Mouse (Mus musculus) heart, adult 2 months (tissue): Measurements from ENCODE around the gene Nr6a1. TPM values are rescaled to one million over a fixed set of nuclear protein-coding genes. Genes with fewer than 3 reads are reported as not detected.

Experiments used
- DNase-seq, 2 experiments: peaks; one replicate each; pipeline ENCODE4 v3.0.0; 2021
- H3K27ac ChIP-seq: fragments of 200-600 bp; 2 replicates; pipeline ENCODE4 v1.8.1; 2022
- H3K27me3 ChIP-seq: fragments of 200-500 bp; 2 replicates; pipeline ENCODE4 v1.6.1; 2012; ENCODE audit warnings: mild to moderate bottlenecking, low read length, inconsistent platforms, mixed read lengths; ENCODE audit not compliant: control insufficient read depth, insufficient read depth
- H3K36me3 ChIP-seq: fragments of 200-500 bp; 2 replicates; pipeline ENCODE4 v1.6.1; 2012; ENCODE audit warnings: low read length, inconsistent platforms; ENCODE audit not compliant: control insufficient read depth, insufficient read depth
- H3K4me1 ChIP-seq: fragments of 200-500 bp; 2 replicates; pipeline ENCODE4 v1.6.1; 2011; ENCODE audit warnings: low read length; ENCODE audit not compliant: control insufficient read depth, insufficient read depth
- H3K4me3 ChIP-seq: fragments of 200-600 bp; 2 replicates; pipeline ENCODE4 v1.8.1; 2022
- H3K79me2 ChIP-seq: fragments of 200-500 bp; replicated peaks from 2 replicates; pipeline ENCODE4 v1.6.1; 2012; ENCODE audit warnings: mild to moderate bottlenecking, inconsistent platforms, low read length, moderate library complexity, mixed read lengths; ENCODE audit not compliant: control insufficient read depth, insufficient read depth
- H3K9ac ChIP-seq: fragments of 200-500 bp; 2 replicates; pipeline ENCODE4 v1.6.1; 2012; ENCODE audit warnings: low read depth, mild to moderate bottlenecking, control low read depth, inconsistent platforms, low read length, mixed read lengths
- CTCF ChIP-seq: fragments of 200-600 bp; IDR thresholded peaks from 2 replicates; pipeline ENCODE4 v1.8.1; 2022; ENCODE audit warnings: antibody characterized with exemption, mild to moderate bottlenecking, moderate library complexity
- EP300 ChIP-seq: fragments of 200-500 bp; IDR thresholded peaks from 2 replicates; pipeline ENCODE4 v1.6.1; 2011; ENCODE audit warnings: low read depth, low read length, control low read depth; ENCODE audit not compliant: insufficient read depth
- POLR2A ChIP-seq: fragments of 200-500 bp; IDR thresholded peaks from 2 replicates; pipeline ENCODE4 v1.6.1; 2011; ENCODE audit warnings: mild to moderate bottlenecking, low read depth, low read length, control low read depth; ENCODE audit not compliant: insufficient read depth
- WGBS: fragments of 180-500 bp; shearing (Covaris S2); methylation state at CpG from one replicate; pipeline ENCODE4 v1.1.7; 2018; 5-methylcytosine and 5-hydroxymethylcytosine counted together
- intact Hi-C: fragments of 180-260 bp; cut with DNase I; formaldehyde crosslinking; loops from one replicate; pipeline ENCODE4 v1.15.1; 2025
- polyA plus RNA-seq: library from polyadenylated mRNA; depleted of rRNA; stranded (reverse); fragments of >200 nt; gene quantifications from 2 replicates; pipeline ENCODE4 v1.2.3, GENCODE M21; 2012
- total RNA-seq, 2 experiments: library from RNA; stranded (reverse); gene quantifications; 2 replicates each; pipeline ENCODE4 v1.2.3; 2021

Nr6a1 gene
- total and polyA plus RNA-seq, 3 experiments: 1.2 to 1.4 (median 1.3) TPM

GRCm38 (mm10) chr2:38880907-38881672 lies 46.4 kb downstream of the Nr6a1 start:
- H3K9ac ChIP-seq: no peak overlapping the region
- no peak overlapping the region for H3K27ac ChIP-seq
- no peak for DNase-seq
- TF ChIP-seq CTCF (no peak), POLR2A (no peak), EP300 (no peak)
- intact Hi-C loops: no loop called here
- H3K36me3 ChIP-seq: no peaks in the 10 kb centered on the region
- no peaks in the 10 kb centered on the region for H3K27me3 ChIP-seq
- no peaks in the 10 kb centered on the region for H3K79me2 ChIP-seq
- WGBS: 76% methylated on average over 5 of the region's 5 CpGs
- H3K4me1 ChIP-seq: no peaks in the 10 kb centered on the region
- H3K4me3 ChIP-seq: no peak overlapping the region

- no peak overlapping the region for H3K27ac ChIP-seq
- no peak for DNase-seq
- no peak overlapping the region for H3K4me3 ChIP-seq
- no peaks in the 10 kb centered on the region for H3K79me2 ChIP-seq
- TF ChIP-seq EP300 (no peak), CTCF (no peak), POLR2A (no peak)
- 85% methylated on average over 1 of the region's 1 CpGs for WGBS
- no peak overlapping the region for H3K9ac ChIP-seq
- no peaks in the 10 kb centered on the region for H3K36me3 ChIP-seq
- no peaks in the 10 kb centered on the region for H3K27me3 ChIP-seq
- no peaks in the 10 kb centered on the region for H3K4me1 ChIP-seq
- intact Hi-C loops: no loop called here
Observed at GRCm38 (mm10) chr2:38874544-38875108, 52.9 kb downstream of the Nr6a1 start.

DNA sequence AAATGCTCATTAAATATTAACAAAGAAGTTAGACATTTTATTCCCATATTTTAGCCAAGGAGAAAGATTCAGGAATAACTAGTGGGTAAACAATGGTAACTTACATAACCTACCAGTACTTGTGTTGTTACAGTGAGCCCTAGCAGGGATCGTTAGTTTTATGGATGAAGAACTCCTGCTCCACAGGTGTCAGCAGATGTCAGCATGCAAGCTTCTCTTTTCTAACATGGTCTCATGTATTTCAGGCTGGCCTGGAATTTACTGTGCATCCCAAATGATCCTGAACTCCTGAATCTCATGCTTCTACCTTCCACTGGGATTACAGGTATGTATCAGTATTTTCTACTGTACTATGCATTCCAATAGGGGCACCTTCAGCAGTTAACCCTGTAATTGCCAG lies 54.8 kb downstream of the Nr6a1 start:
- Histone ChIP-seq H3K4me1 (no peaks in the 10 kb centered on the region), H3K9ac (no peak overlapping the region), H3K79me2 (no peaks in the 10 kb centered on the region), H3K27ac (no peak overlapping the region), H3K36me3 (no peaks in the 10 kb centered on the region), H3K27me3 (no peaks in the 10 kb centered on the region), H3K4me3 (no peak overlapping the region)
- WGBS: 73% methylated on average over 1 of the region's 1 CpGs
- TF ChIP-seq POLR2A: no peak
- no peak for DNase-seq
- intact Hi-C loops: no loop called here

- Histone ChIP-seq H3K79me2 (no peaks in the 10 kb centered on the region), H3K27ac (no peak overlapping the region), H3K9ac (no peak overlapping the region), H3K36me3 (no peaks in the 10 kb centered on the region), H3K4me1 (no peaks in the 10 kb centered on the region), H3K27me3 (no peaks in the 10 kb centered on the region), H3K4me3 (no peak overlapping the region)
- TF ChIP-seq POLR2A: no peak
- TF ChIP-seq EP300: no peak
- no peak for TF ChIP-seq CTCF
- WGBS: 64% methylated on average over 1 of the region's 1 CpGs
- intact Hi-C loops: no loop called here
- peak in 1 of 2 experiments; percentile 4 for DNase-seq
Observed at GRCm38 (mm10) chr2:38866711-38867110, 60.8 kb downstream of the Nr6a1 start.

- H3K4me3 ChIP-seq: no peak overlapping the region
- intact Hi-C loops: loop anchor here (1.0 kb wide), 1 partner anchor 67 kb away; no protein-coding TSS in a partner anchor
- H3K27ac ChIP-seq: no peak overlapping the region
- H3K27me3 ChIP-seq: no peaks in the 10 kb centered on the region
- H3K4me1 ChIP-seq: no peaks in the 10 kb centered on the region
- no peaks in the 10 kb centered on the region for H3K79me2 ChIP-seq
- H3K36me3 ChIP-seq: no peaks in the 10 kb centered on the region
- DNase-seq: no peak
- H3K9ac ChIP-seq: no peak overlapping the region
- no peak for TF ChIP-seq POLR2A
- TF ChIP-seq CTCF: peak; percentile 91
- WGBS: 22% methylated on average over 4 of the region's 4 CpGs
Observed at GRCm38 (mm10) chr2:38864011-38864410, 63.5 kb downstream of the Nr6a1 start.

GRCm38 (mm10) chr2:38851797-38852196 lies 75.7 kb downstream of the Nr6a1 start:
- no peaks in the 10 kb centered on the region for H3K27me3 ChIP-seq
- H3K36me3 ChIP-seq: no peaks in the 10 kb centered on the region
- H3K4me1 ChIP-seq: no peaks in the 10 kb centered on the region
- no peak for DNase-seq
- H3K4me3 ChIP-seq: no peak overlapping the region
- intact Hi-C loops: no loop called here
- H3K79me2 ChIP-seq: no peaks in the 10 kb centered on the region
- no peak overlapping the region for H3K27ac ChIP-seq
- no peak overlapping the region for H3K9ac ChIP-seq
- TF ChIP-seq POLR2A (no peak), EP300 (no peak), CTCF (no peak)
- WGBS: 83% methylated on average over 1 of the region's 1 CpGs
